Mouse (Mus musculus) erythroblast, embryonic 14.5 days (primary cell): ENCODE measurements around the gene Il2. TPM values are rescaled to one million over a fixed set of nuclear protein-coding genes. Genes with fewer than 3 reads are reported as not detected.

Experiments
- H3K27me3 ChIP-seq: 2 replicates; pipeline ENCODE4 v1.6.1; 2012; ENCODE audit warnings: inconsistent platforms; ENCODE audit not compliant: control insufficient read depth
- H3K36me3 ChIP-seq: 2 replicates; pipeline ENCODE4 v1.6.1; 2012; ENCODE audit warnings: mild to moderate bottlenecking, inconsistent platforms; ENCODE audit not compliant: control insufficient read depth
- H3K4me1 ChIP-seq: 2 replicates; pipeline ENCODE4 v1.6.1; 2012; ENCODE audit warnings: inconsistent platforms; ENCODE audit not compliant: control insufficient read depth
- H3K4me3 ChIP-seq: replicated peaks from 2 replicates; pipeline ENCODE3; 2012; ENCODE audit warnings: moderate library complexity, mild to moderate bottlenecking, inconsistent platforms
- H3K9me3 ChIP-seq: 2 replicates; pipeline ENCODE4 v1.6.1; 2012; ENCODE audit warnings: low read length, inconsistent platforms, mixed read lengths; ENCODE audit not compliant: control insufficient read depth
- GATA1 ChIP-seq: IDR thresholded peaks from 2 replicates; pipeline ENCODE4 v1.6.1; 2012; ENCODE audit warnings: low read length, inconsistent platforms, mixed read lengths
- TAL1 ChIP-seq: IDR thresholded peaks from 3 replicates; pipeline ENCODE4 v1.6.1; 2012; ENCODE audit warnings: low read length, inconsistent platforms, mixed read lengths
- polyA plus RNA-seq: library from polyadenylated mRNA; stranded (reverse); fragments of >175 nt; gene quantifications from 2 replicates; pipeline ENCODE4 v1.2.3, GENCODE M21; 2012

The Il2 gene
- not detected in 2 replicates for polyA plus RNA-seq

DNA sequence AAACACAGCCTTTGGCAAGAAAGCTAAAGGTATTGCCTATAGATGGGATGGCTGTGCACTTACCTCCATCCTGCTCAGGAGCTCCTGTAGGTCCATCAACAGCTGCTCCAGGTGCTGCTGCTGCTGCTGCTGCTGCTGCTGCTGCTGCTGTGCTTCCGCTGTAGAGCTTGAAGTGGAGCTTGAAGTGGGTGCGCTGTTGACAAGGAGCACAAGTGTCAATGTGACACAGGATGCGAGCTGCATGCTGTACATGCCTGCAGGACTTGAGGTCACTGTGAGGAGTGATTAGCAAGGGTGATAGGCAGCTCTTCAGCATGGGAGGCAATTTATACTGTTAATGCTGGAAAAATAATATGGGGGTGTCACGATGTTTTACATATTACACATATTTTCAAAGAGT lies at the start of gene Il2:
Gene Il2 (minus strand): TSS at position 305 of the 400 bp plus-strand sequence.
- Histone ChIP-seq H3K4me1 (no peaks in the 10 kb centered on the region), H3K36me3 (no peaks in the 10 kb centered on the region), H3K4me3 (no peak within 1 kb of the TSS), H3K27me3 (no peaks in the 10 kb centered on the region), H3K9me3 (no peaks in the 10 kb centered on the region)
- TF ChIP-seq GATA1 = no peak
- TF ChIP-seq TAL1 = no peak

DNA sequence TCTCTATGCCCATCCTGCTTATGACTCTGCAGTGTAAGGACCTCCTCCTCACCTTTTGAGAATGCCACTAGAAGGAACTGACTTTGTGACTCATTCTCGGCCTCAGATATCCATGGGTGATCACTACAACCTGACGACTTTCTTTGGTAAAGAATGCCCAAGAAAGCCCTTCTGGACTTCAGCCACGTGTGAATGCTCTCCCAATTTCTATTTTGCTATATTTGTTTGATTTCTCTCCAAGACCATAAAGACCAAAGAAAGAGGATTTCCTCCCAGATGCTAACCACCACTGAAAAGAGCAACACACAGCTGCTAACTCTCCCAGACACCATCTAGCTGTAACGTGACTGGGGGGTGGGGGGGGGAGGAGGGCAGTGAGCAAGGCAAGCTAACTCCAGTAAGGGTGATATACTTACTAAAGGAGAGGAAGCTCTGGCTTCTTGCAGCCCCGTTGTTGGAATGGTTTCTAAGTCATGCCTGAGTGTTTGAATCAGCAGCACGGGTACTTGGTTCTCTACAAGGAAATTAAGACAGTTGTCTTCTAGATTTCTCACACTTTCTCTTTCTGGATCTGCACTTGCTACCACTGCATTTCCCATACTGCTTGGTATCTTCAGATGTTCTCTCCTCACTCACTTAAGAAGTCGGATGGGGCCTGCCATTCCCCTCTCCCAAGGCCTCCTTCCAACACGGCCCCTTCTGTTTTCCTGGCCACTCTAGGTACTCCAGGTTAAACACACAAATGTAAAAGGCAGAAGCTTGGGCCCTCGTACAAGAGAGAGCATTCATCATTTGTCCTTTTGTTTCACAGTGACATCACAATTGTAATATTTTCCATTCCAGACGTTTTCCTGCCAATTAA lies 49.2 kb upstream of the Il2 start:
- Histone ChIP-seq H3K9me3 (no peaks in the 10 kb centered on the region), H3K36me3 (no peaks in the 10 kb centered on the region), H3K4me1 (no peaks in the 10 kb centered on the region), H3K4me3 (no peak overlapping the region), H3K27me3 (no peaks in the 10 kb centered on the region)
- TF ChIP-seq GATA1 (no peak), TAL1 (no peak)

DNA sequence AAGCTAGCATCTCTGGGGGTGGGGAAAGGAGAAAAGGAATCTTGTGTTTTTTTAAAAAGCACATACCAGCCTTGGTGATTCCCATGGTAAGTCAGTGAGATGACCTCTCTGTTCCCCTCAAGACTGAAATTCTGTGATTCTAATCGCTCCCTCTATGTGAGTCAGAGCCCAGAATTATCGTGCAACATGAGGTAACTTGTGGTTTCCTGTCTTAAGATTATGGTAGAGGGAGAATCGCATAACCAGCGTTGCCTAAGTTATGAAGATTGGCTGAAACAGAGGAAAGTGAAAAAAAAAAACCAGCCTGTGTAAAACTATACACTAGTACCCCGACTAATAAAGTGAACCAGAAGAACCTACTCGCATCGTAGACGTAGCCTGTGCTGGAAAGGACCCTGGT lies 47.5 kb upstream of the Il2 start:
- TF ChIP-seq GATA1 (no peak), TAL1 (no peak)
- H3K4me1 ChIP-seq = no peaks in the 10 kb centered on the region
- H3K4me3 ChIP-seq = no peak overlapping the region
- no peaks in the 10 kb centered on the region for H3K9me3 ChIP-seq
- H3K27me3 ChIP-seq = no peaks in the 10 kb centered on the region
- no peaks in the 10 kb centered on the region for H3K36me3 ChIP-seq

DNA sequence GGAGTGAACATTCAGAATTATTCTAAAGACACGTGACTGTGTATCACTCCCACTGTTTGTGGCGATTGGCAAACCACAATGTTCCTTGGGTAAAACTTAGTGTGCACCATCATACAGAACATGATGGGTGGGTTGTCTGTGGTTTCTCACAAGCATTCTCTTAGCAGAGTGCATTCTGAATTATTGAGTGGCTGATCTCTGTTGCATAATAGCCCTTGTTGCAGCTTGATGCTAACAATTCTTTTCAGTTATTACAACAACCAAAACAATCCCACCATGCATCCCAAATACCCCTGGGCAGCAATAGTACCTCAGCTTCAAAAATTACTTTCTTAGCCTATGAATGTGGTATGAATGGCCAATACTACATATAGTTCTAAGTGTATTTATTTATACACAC lies 43.5 kb upstream of the Il2 start:
- H3K36me3 ChIP-seq = no peaks in the 10 kb centered on the region
- TF ChIP-seq TAL1 = no peak
- no peak for TF ChIP-seq GATA1
- H3K27me3 ChIP-seq = no peaks in the 10 kb centered on the region
- no peak overlapping the region for H3K4me3 ChIP-seq
- H3K4me1 ChIP-seq = no peaks in the 10 kb centered on the region
- H3K9me3 ChIP-seq = no peaks in the 10 kb centered on the region

DNA sequence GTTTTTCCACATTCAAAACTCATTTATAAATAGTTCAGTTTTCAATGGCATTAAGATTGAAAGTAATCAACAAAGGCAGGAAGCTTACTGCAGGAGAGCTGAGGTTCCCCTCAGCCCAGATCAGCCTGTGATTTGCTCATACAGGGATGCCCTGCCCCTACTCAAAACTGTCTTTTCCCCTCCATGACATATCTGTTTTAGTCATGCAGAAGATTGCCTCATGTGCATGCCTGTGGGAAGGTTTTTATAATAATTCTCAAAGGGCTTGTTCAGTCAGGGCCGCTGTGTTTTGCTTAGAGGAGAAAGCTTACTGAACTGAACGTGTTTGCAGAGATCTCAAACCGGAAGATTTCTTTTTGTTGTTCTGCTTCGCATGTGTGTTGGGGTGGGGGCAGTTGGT lies 35.3 kb upstream of the Il2 start:
- H3K4me3 ChIP-seq = no peak overlapping the region
- H3K4me1 ChIP-seq = peaks cover 14% of the 10 kb centered on the region
- no peaks in the 10 kb centered on the region for H3K27me3 ChIP-seq
- H3K36me3 ChIP-seq = no peaks in the 10 kb centered on the region
- H3K9me3 ChIP-seq = no peaks in the 10 kb centered on the region
- no peak for TF ChIP-seq GATA1
- TF ChIP-seq TAL1 = no peak

DNA sequence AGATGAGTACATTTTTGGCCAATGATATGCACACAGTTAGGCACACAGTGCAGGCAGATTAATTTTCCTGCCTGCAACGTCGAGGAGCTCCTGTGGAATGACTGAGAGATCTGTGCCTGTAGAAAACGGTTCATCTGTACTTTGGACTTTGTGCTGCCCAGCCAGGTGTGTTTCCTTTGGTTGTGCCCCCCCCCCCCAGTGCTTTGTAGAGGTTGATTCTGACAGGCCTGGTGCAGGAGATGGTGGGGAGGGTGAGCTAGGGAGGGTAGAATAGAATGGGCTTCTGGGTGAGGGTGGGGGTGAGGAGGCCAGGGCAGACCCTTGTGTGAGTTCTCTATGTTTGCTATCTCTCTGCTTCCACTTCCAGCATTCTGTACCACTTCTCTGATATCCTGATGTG lies 32.5 kb upstream of the Il2 start:
- H3K9me3 ChIP-seq = no peaks in the 10 kb centered on the region
- H3K4me3 ChIP-seq = no peak overlapping the region
- TF ChIP-seq GATA1 = no peak
- no peak for TF ChIP-seq TAL1
- H3K4me1 ChIP-seq = peaks cover 35% of the 10 kb centered on the region
- no peaks in the 10 kb centered on the region for H3K27me3 ChIP-seq
- no peaks in the 10 kb centered on the region for H3K36me3 ChIP-seq

DNA sequence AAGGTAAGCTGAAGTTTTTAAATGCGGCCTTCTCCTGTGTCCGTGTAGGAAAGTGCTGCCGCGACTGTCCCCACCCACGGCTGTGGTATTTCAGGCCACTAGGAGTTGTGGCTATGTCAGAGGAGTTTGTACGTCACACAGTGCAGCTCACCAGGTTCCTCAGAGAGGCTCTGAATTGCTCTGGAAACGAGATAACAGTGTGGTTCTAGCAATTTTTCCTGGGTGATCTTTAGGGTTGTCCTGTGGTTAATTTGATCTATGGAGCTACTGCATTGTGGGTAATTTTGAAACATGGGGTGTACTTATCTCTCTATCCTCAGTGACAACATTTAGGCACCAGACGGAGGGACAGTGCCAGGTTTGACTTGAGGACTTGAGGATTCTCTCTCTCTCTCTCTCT lies 31.3 kb upstream of the Il2 start:
- Histone ChIP-seq H3K9me3 (no peaks in the 10 kb centered on the region), H3K4me3 (no peak overlapping the region), H3K4me1 (peaks cover 35% of the 10 kb centered on the region), H3K36me3 (no peaks in the 10 kb centered on the region), H3K27me3 (no peaks in the 10 kb centered on the region; the same call in 1 of the 2 replicates)
- TF ChIP-seq GATA1 = no peak
- no peak for TF ChIP-seq TAL1

DNA sequence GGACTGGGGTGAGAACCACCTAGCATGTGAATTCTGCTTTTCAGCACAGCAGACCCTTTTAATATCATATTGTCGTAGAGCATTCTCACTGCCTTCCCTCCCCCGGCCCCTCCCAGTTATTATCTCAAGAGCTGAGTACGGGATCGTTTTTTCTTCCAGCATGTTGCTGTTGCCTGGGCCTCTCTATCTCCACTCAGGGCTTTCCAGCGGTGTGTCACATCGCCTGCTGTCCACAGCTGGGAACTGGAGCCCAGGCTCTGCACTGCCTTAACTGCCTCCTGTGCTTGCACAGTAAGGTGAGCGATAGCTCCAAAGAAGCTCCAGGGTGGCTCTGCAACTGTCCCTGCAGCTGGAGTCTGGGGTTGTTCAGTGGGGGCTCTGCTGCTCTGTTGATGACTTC lies 28.6 kb upstream of the Il2 start:
- TF ChIP-seq GATA1 (no peak), TAL1 (no peak)
- H3K9me3 ChIP-seq = no peaks in the 10 kb centered on the region
- H3K36me3 ChIP-seq = no peaks in the 10 kb centered on the region
- no peak overlapping the region for H3K4me3 ChIP-seq
- H3K27me3 ChIP-seq = no peaks in the 10 kb centered on the region; the same call in 1 of the 2 replicates
- peaks cover 35% of the 10 kb centered on the region for H3K4me1 ChIP-seq

DNA sequence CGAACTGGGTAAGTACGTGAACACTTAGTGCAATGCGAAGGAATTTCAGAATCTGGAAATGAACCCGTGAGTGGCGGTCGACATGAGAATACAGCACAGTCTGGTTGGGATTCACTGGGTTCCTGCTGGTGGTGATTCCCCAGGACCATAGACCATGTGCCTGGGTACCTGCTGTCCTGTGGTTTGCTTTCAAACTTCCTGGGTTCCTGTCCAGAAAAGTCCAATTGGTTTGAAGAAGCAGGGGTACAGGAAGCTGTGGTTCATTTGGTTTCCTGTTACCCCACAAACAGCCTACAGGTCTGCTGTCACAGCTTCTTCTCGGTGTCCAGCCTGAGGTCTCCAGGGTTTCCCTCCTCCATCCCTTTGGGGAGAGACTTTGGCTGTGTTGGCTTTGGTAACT lies 27.2 kb upstream of the Il2 start:
- Histone ChIP-seq H3K36me3 (no peaks in the 10 kb centered on the region), H3K9me3 (no peaks in the 10 kb centered on the region), H3K27me3 (no peaks in the 10 kb centered on the region; the same call in 1 of the 2 replicates), H3K4me1 (peaks cover 35% of the 10 kb centered on the region), H3K4me3 (no peak overlapping the region)
- TF ChIP-seq GATA1 = no peak
- no peak for TF ChIP-seq TAL1

DNA sequence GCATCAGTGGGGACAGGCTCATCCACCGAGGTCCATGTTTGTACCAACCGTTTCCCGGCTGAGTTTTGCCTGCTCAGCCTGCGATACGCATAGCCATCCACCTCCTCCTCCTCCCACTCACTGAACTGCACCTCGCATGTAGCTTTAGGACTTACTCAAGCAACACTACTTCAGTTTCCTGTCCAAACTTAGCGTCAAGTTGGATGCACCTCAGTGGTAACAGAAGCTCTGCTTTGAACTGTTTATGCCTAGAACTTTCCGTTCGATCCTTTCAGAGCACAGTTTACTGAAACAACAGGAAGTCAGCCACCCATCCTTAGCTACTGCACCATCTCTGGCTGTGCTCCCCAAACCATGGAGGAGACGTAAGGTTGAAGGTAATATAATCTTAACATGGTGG lies 26.5 kb upstream of the Il2 start:
- TF ChIP-seq TAL1 (no peak), GATA1 (no peak)
- Histone ChIP-seq H3K4me1 (peaks cover 31% of the 10 kb centered on the region), H3K36me3 (no peaks in the 10 kb centered on the region), H3K4me3 (no peak overlapping the region), H3K27me3 (no peaks in the 10 kb centered on the region; the same call in 1 of the 2 replicates), H3K9me3 (no peaks in the 10 kb centered on the region)
